Mouse (Mus musculus) megakaryocyte, embryonic 14.5 days (primary cell): Measurements from ENCODE around the gene Arnt2.

ENCODE experiments used
- FLI1 ChIP-seq: IDR thresholded peaks from 2 replicates; pipeline ENCODE4 v1.6.1; 2012; ENCODE audit warnings: low read length, inconsistent platforms, mixed read lengths
- GATA1 ChIP-seq: IDR thresholded peaks from 3 replicates; pipeline ENCODE4 v1.6.1; 2012; ENCODE audit warnings: mixed read lengths, low read length, inconsistent platforms, borderline replicate concordance

DNA sequence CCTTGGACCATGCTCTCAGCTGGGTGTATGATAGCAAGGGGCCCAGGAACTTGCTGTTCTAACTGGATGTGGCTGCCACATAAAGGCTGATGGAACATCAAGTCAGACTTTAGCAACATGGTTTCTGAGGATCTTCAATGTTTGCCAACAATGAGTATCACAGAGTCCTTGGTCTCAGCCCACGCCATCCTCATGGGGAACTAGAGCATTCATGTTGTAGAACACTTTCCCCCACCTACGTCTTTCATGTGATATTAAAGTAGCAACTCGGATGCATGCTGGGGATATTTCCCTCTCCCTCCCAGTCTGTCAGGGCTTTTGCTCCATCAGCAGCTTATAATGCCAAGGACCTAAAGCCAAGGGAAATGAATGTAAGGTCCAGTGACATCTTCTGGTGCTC lies 153.3 kb downstream of the Arnt2 start:
- TF ChIP-seq GATA1 (no peak), FLI1 (no peak)
